Comparison of ENCODE assay signal across 19 mouse cellular contexts in the genomic region with DNA sequence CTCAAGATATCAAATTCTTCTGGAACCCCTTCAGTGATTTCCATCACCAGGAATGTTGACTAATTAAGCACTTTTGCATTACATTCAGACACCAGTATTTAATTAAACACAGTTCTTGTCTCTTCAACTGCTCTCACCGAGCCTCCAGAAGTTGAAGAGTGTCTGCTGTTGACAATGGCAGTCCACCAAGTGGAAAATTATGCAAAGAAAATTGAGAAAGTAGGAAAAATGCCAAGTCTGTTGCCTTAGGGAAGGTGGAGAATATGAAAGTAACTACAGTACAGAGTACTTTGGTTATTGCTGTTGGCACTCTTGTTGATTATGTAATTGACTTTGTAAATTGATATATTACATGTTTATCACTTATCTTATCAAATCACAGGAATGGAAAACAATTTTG.
DNase-seq lines count a peak whose midpoint lies in the region; ATAC-seq and TF ChIP-seq lines count a peak whose summit lies in the region.
"Had no signal": no experiment of that assay in that cellular context is flagged by ENCODE, and none has a peak within 500 bp of the region (broad histone marks: within the 10 kb centered on the region; RNA-seq: fewer than 3 reads in every experiment).

No protein-coding gene starts in this region.

- no peaks in the 10 kb centered on the region for H3K36me3 ChIP-seq in hindbrain, postnatal 0 days (ENCODE audit: insufficient read depth, low read length)
- no peaks in the 10 kb centered on the region for H3K36me3 ChIP-seq in hindbrain, embryonic 16.5 days (ENCODE audit: control insufficient read depth, insufficient read depth, low read length)
- no peaks in the 10 kb centered on the region for H3K36me3 ChIP-seq in midbrain, postnatal 0 days (ENCODE audit: insufficient read depth, low read length)
- no peaks in the 10 kb centered on the region for H3K36me3 ChIP-seq in midbrain, embryonic 11.5 days (ENCODE audit: control insufficient read depth, insufficient read depth, low read length)
- H3K36me3 ChIP-seq: heart, embryonic 15.5 days; hindbrain, embryonic 15.5 days had no signal

- no peak for ATAC-seq in hindbrain, postnatal 0 days
- no peak for ATAC-seq in hindbrain, embryonic 16.5 days
- ATAC-seq in midbrain, postnatal 0 days (ENCODE audit: low FRiP score), result no peak
- no peak for ATAC-seq in midbrain, embryonic 11.5 days (ENCODE audit: low FRiP score)
- no peak for ATAC-seq in erythroid progenitor cell, adult 5-6 weeks (replicated peaks; ENCODE audit: low FRiP score, poor library complexity, severe bottlenecking)
- ATAC-seq: activated CD4-positive, CD25-positive, alpha-beta regulatory T cell, adult 4 months; forebrain, embryonic 13.5 days; Patski had no signal

- H3K27ac ChIP-seq in hindbrain, postnatal 0 days, result no peak overlapping the region
- no peak overlapping the region for H3K27ac ChIP-seq in hindbrain, embryonic 16.5 days (ENCODE audit: low read depth, low read length)
- H3K27ac ChIP-seq in midbrain, postnatal 0 days (ENCODE audit: low read depth, low read length), result no peak overlapping the region
- H3K27ac ChIP-seq in midbrain, embryonic 11.5 days (ENCODE audit: low read depth, low read length), result no peak overlapping the region
- H3K27ac ChIP-seq: forebrain, embryonic 13.5 days; heart, adult 2 months; heart, embryonic 15.5 days; hindbrain, embryonic 15.5 days had no signal

- no peaks in the 10 kb centered on the region for H3K27me3 ChIP-seq in hindbrain, postnatal 0 days (ENCODE audit: insufficient read depth, low read length)
- no peaks in the 10 kb centered on the region for H3K27me3 ChIP-seq in hindbrain, embryonic 16.5 days (replicated peaks; ENCODE audit: control insufficient read depth, insufficient read depth, low read length)
- no peaks in the 10 kb centered on the region for H3K27me3 ChIP-seq in midbrain, postnatal 0 days (ENCODE audit: insufficient read depth, low read length)
- no peaks in the 10 kb centered on the region for H3K27me3 ChIP-seq in midbrain, embryonic 11.5 days (ENCODE audit: control insufficient read depth, insufficient read depth, low read length)
- H3K27me3 ChIP-seq: forebrain, embryonic 13.5 days; heart, embryonic 15.5 days; hindbrain, embryonic 15.5 days; Patski had no signal

- no peak for TF ChIP-seq CTCF in hindbrain, postnatal 0 days (IDR thresholded peaks at IDR 0.05; ENCODE audit: low read depth)
- TF ChIP-seq CTCF in midbrain, postnatal 0 days (IDR thresholded peaks at IDR 0.05), result no peak

- no peaks in the 10 kb centered on the region for H3K9me3 ChIP-seq in hindbrain, postnatal 0 days (ENCODE audit: low read length)
- H3K9me3 ChIP-seq in hindbrain, embryonic 16.5 days (ENCODE audit: control insufficient read depth, low read length), result no peaks in the 10 kb centered on the region
- H3K9me3 ChIP-seq in midbrain, postnatal 0 days (ENCODE audit: low read length), result no peaks in the 10 kb centered on the region
- no peaks in the 10 kb centered on the region for H3K9me3 ChIP-seq in midbrain, embryonic 11.5 days (ENCODE audit: control insufficient read depth, low read length)
- H3K9me3 ChIP-seq: forebrain, embryonic 13.5 days; heart, embryonic 15.5 days; hindbrain, embryonic 15.5 days had no signal

- H3K4me3 ChIP-seq in hindbrain, postnatal 0 days (ENCODE audit: low read length), result no peak overlapping the region
- no peak overlapping the region for H3K4me3 ChIP-seq in hindbrain, embryonic 16.5 days (ENCODE audit: low read length)
- no peak overlapping the region for H3K4me3 ChIP-seq in midbrain, postnatal 0 days (ENCODE audit: low read depth, low read length)
- no peak overlapping the region for H3K4me3 ChIP-seq in midbrain, embryonic 11.5 days (ENCODE audit: low read depth, low read length)
- H3K4me3 ChIP-seq: forebrain, embryonic 13.5 days; heart, adult 2 months; heart, embryonic 15.5 days; hindbrain, embryonic 15.5 days had no signal

- no peak overlapping the region for H3K4me2 ChIP-seq in hindbrain, postnatal 0 days (ENCODE audit: low read depth, low read length)
- H3K4me2 ChIP-seq in hindbrain, embryonic 16.5 days (ENCODE audit: low read length), result no peak overlapping the region
- H3K4me2 ChIP-seq in midbrain, postnatal 0 days (ENCODE audit: low read depth, low read length, poor library complexity, severe bottlenecking), result no peak overlapping the region
- H3K4me2 ChIP-seq in midbrain, embryonic 11.5 days, result no peak overlapping the region
- H3K4me2 ChIP-seq: forebrain, embryonic 13.5 days; heart, embryonic 11.5 days; heart, embryonic 15.5 days; hindbrain, embryonic 15.5 days had no signal

- 27% methylated on average over 1 of the region's 1 CpGs for WGBS in hindbrain, postnatal 0 days
- WGBS in hindbrain, embryonic 16.5 days, result 28% methylated on average over 1 of the region's 1 CpGs
- 39% methylated on average over 1 of the region's 1 CpGs for WGBS in midbrain, postnatal 0 days
- WGBS in midbrain, embryonic 11.5 days, result 71% methylated on average over 1 of the region's 1 CpGs

- no peaks in the 10 kb centered on the region for H3K4me1 ChIP-seq in hindbrain, postnatal 0 days (ENCODE audit: insufficient read depth, low read length)
- H3K4me1 ChIP-seq in hindbrain, embryonic 16.5 days (ENCODE audit: control insufficient read depth, insufficient read depth, low read depth, low read length), result no peaks in the 10 kb centered on the region
- no peaks in the 10 kb centered on the region for H3K4me1 ChIP-seq in midbrain, postnatal 0 days (ENCODE audit: insufficient read depth, low read length)
- no peaks in the 10 kb centered on the region for H3K4me1 ChIP-seq in midbrain, embryonic 11.5 days (ENCODE audit: control insufficient read depth, insufficient read depth, low read length)
- H3K4me1 ChIP-seq: forebrain, embryonic 13.5 days; heart, embryonic 15.5 days; hindbrain, embryonic 15.5 days had no signal

- H3K9ac ChIP-seq in hindbrain, postnatal 0 days (replicated peaks; ENCODE audit: low read length), result no peak overlapping the region
- H3K9ac ChIP-seq in hindbrain, embryonic 16.5 days (ENCODE audit: low read depth, low read length), result no peak overlapping the region
- no peak overlapping the region for H3K9ac ChIP-seq in midbrain, postnatal 0 days (replicated peaks; ENCODE audit: low read length, poor library complexity, severe bottlenecking)
- H3K9ac ChIP-seq in midbrain, embryonic 11.5 days (ENCODE audit: low read length), result no peak overlapping the region
- H3K9ac ChIP-seq: forebrain, embryonic 13.5 days; heart, embryonic 15.5 days; hindbrain, embryonic 15.5 days had no signal

- DNase-seq in adrenal gland, postnatal 10 days, result peak; percentile 12
- no peak for DNase-seq in adrenal gland, postnatal 14 days
- peak; percentile 30 for DNase-seq in hindbrain, postnatal 0 days (ENCODE audit: low spot score)
- DNase-seq in midbrain, postnatal 0 days (ENCODE audit: low spot score), result peak; percentile 41
- no peak for DNase-seq in midbrain, embryonic 11.5 days (ENCODE audit: low spot score, missing footprints)
- DNase-seq: cerebellum, adult 18-20 months; cerebellum, adult 9-11 months; gastrocnemius, postnatal 10 days; heart, adult 2 months; heart, postnatal 14 days; kidney, adult 11 months had no signal

Comparison
In these comparisons a context has a peak if more than half of its experiments do, and no peak if none do; other contexts are left out.
1. DNase-seq: peak in adrenal gland, postnatal 10 days (single experiment), hindbrain, postnatal 0 days (single experiment) and midbrain, postnatal 0 days (single experiment); none in adrenal gland, postnatal 14 days (single experiment) and midbrain, embryonic 11.5 days (single experiment).